Mouse (Mus musculus): ENCODE measurements around the gene Hip1r. TPM values are rescaled to one million over a fixed set of nuclear protein-coding genes. Genes with fewer than 3 reads are reported as not detected.

Hip1r gene
- polyA plus RNA-seq, 1 experiment from 2014 or later = 8.6 TPM

DNA sequence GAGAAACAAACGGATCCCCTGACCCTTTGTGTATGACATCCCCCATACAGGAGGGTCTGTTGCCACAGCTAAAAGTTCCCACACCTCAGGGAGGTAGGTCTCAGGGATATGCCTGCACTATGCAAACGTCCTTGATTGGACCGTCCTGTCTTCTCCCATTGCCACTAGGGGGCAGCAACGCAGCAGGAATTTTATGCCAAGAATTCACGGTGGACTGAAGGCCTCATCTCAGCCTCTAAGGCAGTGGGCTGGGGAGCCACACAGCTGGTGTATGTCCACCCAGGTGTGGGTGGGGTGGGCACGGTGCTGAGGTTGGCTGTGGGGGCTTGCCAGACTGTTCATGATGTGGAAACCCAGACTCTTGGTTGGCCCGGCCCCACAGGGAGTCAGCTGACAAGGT, 27.4 kb downstream of the Hip1r start:
- Histone ChIP-seq H3K27ac (no peak overlapping the region), H3K4me2 (replicated peaks) (no peak overlapping the region), H3K4me1 (peaks cover 9% of the 10 kb centered on the region), H3K9ac (no peak overlapping the region), H3K36me3 (peaks cover 34% of the 10 kb centered on the region), H3K27me3 (no peaks in the 10 kb centered on the region), H3K9me3 (no peaks in the 10 kb centered on the region), H3K4me3 (no peak overlapping the region)
- WGBS = 13% methylated on average over 7 of the region's 7 CpGs
- peak; percentile 77; the same call in 1 of the 2 replicates for ATAC-seq (ENCODE audit: low FRiP score, low read depth)

DNA sequence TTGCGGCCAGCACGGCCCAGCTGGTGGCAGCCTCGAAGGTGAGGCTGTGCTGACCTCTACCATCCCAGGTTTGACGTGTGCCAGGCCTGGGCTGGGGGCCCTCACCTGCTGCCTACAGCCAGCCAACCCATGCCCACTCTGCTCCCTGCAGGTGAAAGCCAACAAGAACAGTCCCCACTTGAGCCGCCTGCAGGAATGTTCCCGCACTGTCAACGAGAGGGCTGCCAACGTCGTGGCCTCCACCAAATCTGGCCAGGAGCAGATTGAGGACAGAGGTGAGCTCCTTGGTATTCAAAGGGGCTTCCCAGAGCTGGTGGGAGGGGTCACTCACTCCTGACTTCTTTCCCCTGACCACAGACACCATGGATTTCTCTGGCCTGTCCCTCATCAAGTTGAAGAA, 27.8 kb downstream of the Hip1r start:
- Histone ChIP-seq H3K9me3 (no peaks in the 10 kb centered on the region), H3K36me3 (peaks cover 38% of the 10 kb centered on the region), H3K27me3 (no peaks in the 10 kb centered on the region), H3K9ac (no peak overlapping the region), H3K4me1 (peaks cover 9% of the 10 kb centered on the region), H3K4me3 (no peak overlapping the region), H3K27ac (no peak overlapping the region), H3K4me2 (replicated peaks) (no peak overlapping the region)
- no peak; the same call in 1 of the 2 replicates for ATAC-seq (ENCODE audit: low FRiP score, low read depth)
- 72% methylated on average over 9 of the region's 9 CpGs for WGBS

DNA sequence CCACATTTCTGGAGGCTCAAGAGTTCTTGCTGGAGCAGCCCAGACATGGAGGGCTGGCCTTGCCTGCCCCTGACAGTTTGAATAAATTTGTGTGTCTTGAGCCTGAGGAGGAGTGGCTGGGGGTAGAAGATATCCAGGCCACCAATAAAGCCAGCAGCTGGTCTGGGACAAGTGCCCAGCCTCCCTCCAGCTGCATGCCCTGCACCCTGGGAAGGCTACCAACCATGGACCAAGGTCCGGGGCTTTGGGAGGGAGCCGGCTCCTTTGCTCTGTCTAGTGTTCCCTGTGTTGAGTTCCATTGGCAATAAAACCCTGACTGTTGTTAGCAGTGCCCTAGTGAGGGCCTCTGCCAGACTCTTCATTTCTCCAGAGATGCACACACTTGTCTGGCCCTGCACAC, 29.4 kb downstream of the Hip1r start:
- H3K9me3 ChIP-seq = no peaks in the 10 kb centered on the region
- no peaks in the 10 kb centered on the region for H3K27me3 ChIP-seq
- WGBS = 59% methylated on average over 2 of the region's 2 CpGs
- H3K27ac ChIP-seq = peak overlapping the region; percentile 52; the same call in 1 of the 2 replicates
- peaks cover 9% of the 10 kb centered on the region for H3K4me1 ChIP-seq
- peaks cover 54% of the 10 kb centered on the region for H3K36me3 ChIP-seq
- no peak overlapping the region for H3K9ac ChIP-seq
- no peak overlapping the region for H3K4me3 ChIP-seq
- no peak overlapping the region for H3K4me2 ChIP-seq (replicated peaks)
- ATAC-seq (ENCODE audit: low FRiP score, low read depth) = no peak

DNA sequence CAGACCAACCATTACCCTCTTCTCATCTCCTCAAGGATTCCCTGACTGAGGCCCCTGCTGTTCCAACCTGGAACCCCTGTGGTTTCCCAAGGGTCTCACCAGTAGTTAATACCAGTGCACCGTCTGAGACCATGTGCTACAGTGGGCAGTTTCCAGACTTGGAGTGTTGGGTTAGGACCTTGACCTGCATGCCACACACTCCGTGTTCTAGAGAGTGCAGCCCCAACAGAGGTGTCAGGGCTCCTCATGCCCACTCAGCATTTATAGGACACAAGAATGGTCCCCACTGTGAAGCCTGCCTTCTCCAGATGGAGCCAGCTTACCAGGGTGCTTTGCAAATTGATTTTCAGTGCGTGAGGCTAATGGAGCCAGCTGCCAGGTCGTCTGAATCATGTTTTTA, 29.9 kb downstream of the Hip1r start:
- Histone ChIP-seq H3K27me3 (no peaks in the 10 kb centered on the region), H3K36me3 (peaks cover 59% of the 10 kb centered on the region), H3K9me3 (no peaks in the 10 kb centered on the region), H3K4me2 (replicated peaks) (no peak overlapping the region), H3K4me3 (no peak overlapping the region), H3K9ac (no peak overlapping the region), H3K27ac (peak overlapping the region; percentile 52; the same call in 1 of the 2 replicates), H3K4me1 (peaks cover 9% of the 10 kb centered on the region)
- ATAC-seq (ENCODE audit: low FRiP score, low read depth) = no peak
- WGBS = 63% methylated on average over 4 of the region's 4 CpGs

DNA sequence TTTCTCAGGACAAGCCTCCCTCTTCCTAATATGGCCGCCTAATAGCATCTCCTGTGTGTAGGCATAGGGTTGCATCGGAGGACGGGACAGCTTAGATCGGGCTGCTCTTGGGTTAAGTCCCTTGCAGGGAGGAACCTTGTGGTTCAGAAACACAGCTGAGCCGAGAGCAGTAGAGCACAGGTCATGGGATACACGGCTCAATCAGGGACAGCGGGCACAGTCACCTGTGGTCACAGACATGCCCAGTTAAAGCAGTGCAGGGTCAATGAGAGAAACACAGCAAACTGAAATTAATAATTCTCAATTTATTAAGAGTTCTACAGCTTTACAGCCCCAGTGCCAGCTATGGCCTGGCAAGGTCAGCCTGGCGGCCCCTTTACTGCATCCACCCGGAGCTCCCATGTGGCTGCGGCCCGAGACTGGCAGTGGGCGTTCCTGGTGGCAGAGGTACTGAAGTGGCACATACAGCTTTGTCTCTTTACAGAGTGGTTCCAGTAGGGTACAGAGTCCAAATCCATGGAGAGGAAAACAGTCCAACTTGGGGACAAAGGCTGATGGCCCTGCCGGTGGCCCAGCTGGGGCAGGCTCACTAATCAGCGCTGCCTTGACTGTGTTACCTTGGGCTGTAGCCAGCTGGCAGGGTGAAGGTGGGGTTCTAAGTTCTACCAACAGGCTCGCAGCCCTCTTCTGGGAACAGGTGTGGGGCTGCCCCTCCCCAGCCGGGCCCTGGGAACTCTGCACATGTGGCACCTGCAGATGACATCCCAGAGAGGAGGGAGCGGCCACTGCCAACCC, 31.1 kb downstream of the Hip1r start:
- WGBS = 88% methylated on average over 17 of the region's 17 CpGs
- peaks cover 9% of the 10 kb centered on the region for H3K4me1 ChIP-seq
- no peak overlapping the region for H3K4me3 ChIP-seq
- no peak overlapping the region for H3K9ac ChIP-seq
- no peak for ATAC-seq (ENCODE audit: low FRiP score, low read depth)
- H3K27me3 ChIP-seq = no peaks in the 10 kb centered on the region
- H3K36me3 ChIP-seq = peaks cover 71% of the 10 kb centered on the region
- no peak overlapping the region for H3K27ac ChIP-seq
- no peaks in the 10 kb centered on the region for H3K9me3 ChIP-seq
- H3K4me2 ChIP-seq (replicated peaks) = no peak overlapping the region

DNA sequence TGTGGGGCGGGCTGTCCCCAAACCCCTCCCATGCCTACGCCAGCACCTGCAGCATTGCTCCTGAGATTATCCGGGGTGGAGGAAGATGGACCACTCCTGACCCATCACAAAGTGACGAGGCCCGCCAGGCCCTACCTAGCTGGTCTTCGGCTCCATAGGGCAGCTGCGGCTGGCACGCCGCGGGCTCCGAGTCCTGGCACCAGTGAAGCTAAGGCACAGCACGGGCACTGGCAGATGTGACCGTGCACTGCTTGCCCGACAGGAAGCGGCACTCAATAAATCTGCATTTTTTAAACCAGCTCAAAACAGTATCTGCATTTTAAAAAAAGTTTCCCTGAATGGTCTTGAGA, 31.7 kb downstream of the Hip1r start:
- Histone ChIP-seq H3K4me2 (replicated peaks) (no peak overlapping the region), H3K9ac (no peak overlapping the region), H3K9me3 (no peaks in the 10 kb centered on the region), H3K27me3 (no peaks in the 10 kb centered on the region), H3K36me3 (peaks cover 72% of the 10 kb centered on the region), H3K4me1 (peaks cover 11% of the 10 kb centered on the region), H3K4me3 (no peak overlapping the region), H3K27ac (no peak overlapping the region)
- 95% methylated on average over 15 of the region's 15 CpGs for WGBS
- no peak for ATAC-seq (ENCODE audit: low FRiP score, low read depth)

DNA sequence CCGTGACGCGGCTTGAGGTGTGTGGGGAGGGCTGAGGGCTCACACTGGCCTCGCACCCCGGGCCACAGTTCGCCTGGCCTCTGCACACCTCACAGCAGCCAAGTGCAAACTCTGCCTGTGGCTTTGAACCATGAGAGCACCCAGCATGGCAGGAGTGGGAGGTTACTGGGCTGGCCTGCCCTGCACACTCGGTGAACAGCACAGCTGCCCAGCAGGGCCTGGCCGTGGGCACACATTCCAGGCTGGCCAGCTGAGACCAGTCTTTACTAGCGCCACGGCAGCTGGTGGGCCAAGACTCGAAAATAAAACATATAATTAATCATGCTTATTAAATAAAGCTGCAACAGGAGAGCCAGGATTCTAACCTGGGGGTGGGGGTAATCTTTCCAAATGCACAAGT, 32.2 kb downstream of the Hip1r start:
- Histone ChIP-seq H3K27ac (no peak overlapping the region), H3K36me3 (peaks cover 71% of the 10 kb centered on the region), H3K9ac (no peak overlapping the region), H3K9me3 (no peaks in the 10 kb centered on the region), H3K4me1 (peaks cover 16% of the 10 kb centered on the region), H3K4me3 (no peak overlapping the region), H3K27me3 (no peaks in the 10 kb centered on the region), H3K4me2 (replicated peaks) (no peak overlapping the region)
- no peak for ATAC-seq (ENCODE audit: low FRiP score, low read depth)
- 79% methylated on average over 11 of the region's 11 CpGs for WGBS

DNA sequence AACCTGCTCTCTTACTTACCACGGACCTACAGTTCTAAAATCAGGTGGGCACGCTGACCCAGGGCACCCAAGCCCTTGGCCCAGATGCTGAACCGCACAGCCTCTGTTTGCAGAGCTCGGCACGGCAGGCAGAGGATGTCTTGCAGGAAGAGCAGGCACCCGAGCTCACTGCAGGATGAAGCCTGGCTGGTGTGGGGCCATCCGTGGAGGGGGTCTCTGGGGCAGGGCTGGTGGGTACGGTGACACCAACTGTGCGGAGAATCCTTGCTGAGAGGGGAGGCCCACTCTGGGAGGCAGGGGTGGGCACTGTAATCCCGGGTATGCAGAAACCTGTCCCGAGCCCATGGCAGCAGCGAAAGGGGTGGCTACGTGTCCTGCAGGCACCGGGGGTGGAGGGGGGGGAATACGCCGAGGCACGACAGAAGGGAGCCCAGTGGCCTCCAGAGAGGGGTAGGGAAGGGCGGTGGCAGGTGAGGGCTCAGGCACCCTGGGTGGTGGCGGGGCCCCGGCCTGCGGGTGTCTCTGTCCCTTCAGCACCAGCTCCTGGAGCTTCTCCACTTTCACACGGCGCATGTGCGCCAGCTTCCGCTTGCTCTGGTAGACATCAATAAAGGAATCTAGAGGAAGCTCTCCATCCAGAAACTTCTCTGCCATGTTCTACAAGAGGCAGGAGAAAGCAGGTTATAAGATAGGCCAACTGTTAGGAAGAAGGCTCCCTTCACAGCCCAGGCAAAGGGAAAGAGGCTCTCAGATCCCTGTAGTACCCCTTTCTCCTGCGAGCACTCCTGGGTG, 32.9 kb downstream of the Hip1r start:
- H3K9ac ChIP-seq = no peak overlapping the region
- H3K27ac ChIP-seq = no peak overlapping the region
- peaks cover 71% of the 10 kb centered on the region for H3K36me3 ChIP-seq
- WGBS = 90% methylated on average over 26 of the region's 26 CpGs
- no peak overlapping the region for H3K4me2 ChIP-seq (replicated peaks)
- H3K27me3 ChIP-seq = no peaks in the 10 kb centered on the region
- no peak overlapping the region for H3K4me3 ChIP-seq
- no peak for ATAC-seq (ENCODE audit: low FRiP score, low read depth)
- H3K9me3 ChIP-seq = no peaks in the 10 kb centered on the region
- H3K4me1 ChIP-seq = peaks cover 23% of the 10 kb centered on the region

DNA sequence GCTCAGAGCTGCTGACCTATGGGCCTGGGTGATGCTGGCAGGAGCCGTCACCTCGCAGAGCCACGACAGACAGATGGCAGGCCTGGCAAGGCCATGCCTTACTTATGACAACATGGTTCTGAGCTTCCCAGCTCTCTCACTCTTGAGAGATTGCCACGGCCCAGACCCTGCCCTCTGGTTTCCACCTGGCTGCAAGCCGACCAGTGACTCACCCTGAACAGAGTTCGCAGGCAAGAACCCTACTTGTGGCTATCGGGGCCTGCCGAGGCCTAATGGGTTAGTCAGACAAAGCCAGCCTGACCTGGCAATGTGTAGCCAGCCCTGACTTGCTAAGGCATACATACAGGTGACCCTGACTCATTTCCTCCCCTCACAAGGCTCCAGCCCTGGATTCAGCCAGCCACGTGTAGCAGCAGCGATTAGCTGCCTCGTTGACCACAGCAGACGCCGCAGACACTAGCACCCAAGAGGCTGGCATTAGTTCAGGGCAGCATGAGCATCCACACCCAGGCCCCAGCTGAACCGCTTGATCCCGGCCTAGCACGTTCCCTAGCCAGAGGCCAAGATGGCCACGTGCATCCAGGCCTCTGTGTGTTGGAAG, 33.6 kb downstream of the Hip1r start:
- Histone ChIP-seq H3K4me1 (peaks cover 30% of the 10 kb centered on the region), H3K9ac (no peak overlapping the region), H3K4me3 (no peak overlapping the region), H3K36me3 (peaks cover 71% of the 10 kb centered on the region), H3K27ac (no peak overlapping the region), H3K9me3 (no peaks in the 10 kb centered on the region), H3K27me3 (no peaks in the 10 kb centered on the region), H3K4me2 (replicated peaks) (no peak overlapping the region)
- 92% methylated on average over 17 of the region's 17 CpGs for WGBS
- ATAC-seq (ENCODE audit: low FRiP score, low read depth) = no peak

DNA sequence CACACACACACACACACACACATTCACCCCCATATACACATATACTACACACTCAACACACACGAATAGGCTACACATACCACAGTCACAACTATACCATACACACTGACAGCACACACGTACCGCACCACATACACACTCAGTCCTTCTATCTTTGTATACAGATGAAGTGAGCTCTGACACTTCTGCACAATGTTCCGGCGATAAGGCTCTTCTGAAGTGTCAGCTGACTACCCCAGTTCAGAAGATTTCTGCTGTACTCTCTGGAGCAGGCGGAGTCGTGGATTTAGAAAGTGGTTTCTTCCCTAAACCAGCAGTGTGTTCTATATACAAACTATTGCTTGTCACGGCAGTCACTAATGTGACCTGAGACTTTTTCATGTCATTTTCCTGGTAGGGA, 36.6 kb downstream of the Hip1r start:
- H3K4me2 ChIP-seq (replicated peaks) = no peak overlapping the region
- H3K9me3 ChIP-seq = no peaks in the 10 kb centered on the region
- H3K4me3 ChIP-seq = no peak overlapping the region
- H3K27ac ChIP-seq = no peak overlapping the region
- whole genome bisulfite sequencing = 95% methylated on average over 8 of the region's 8 CpGs
- peaks cover 54% of the 10 kb centered on the region for H3K36me3 ChIP-seq
- peaks cover 51% of the 10 kb centered on the region for H3K4me1 ChIP-seq
- ATAC-seq (ENCODE audit: low FRiP score, low read depth) = no peak
- H3K27me3 ChIP-seq = no peaks in the 10 kb centered on the region
- H3K9ac ChIP-seq = no peak overlapping the region

DNA sequence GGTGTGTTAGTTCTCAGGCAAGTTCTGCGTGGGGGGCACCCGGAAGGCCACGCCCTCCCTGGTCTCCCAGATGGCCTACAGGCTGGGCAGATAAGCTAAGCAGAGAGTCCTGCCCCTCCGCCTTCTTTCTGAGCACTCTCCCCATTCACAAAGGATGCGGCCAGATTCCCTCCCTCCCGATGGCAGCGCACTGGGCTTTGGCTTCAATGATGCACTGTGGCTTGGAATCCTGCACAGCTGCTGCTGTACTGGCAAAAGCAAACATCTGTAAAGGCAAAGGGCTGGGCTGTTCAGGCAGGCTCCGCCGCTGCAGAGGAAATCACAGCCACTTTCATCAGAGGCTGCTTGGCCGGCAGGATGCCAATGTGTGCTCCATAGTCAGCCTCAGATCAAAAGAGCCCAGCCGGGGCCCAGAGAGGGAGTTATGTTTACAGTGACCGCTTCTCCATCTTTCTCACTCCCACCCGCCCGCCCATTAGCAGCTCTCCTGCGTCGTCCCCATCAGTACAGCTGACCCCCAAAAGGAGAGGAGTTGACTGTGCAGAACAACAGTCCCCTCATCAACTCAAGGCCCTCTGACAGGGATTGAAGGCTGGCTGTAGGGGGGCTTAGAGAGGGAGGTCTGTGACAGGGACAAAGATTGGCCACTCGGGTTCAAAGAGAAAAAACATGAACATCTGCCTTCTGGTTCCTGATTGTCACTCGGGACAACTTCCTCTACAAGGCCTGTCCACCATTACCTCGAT, 37.7 kb downstream of the Hip1r start:
- Histone ChIP-seq H3K9me3 (no peaks in the 10 kb centered on the region), H3K9ac (peak overlapping the region; percentile 53), H3K4me1 (peaks cover 59% of the 10 kb centered on the region), H3K4me2 (replicated peaks) (peak overlapping the region; percentile 52), H3K4me3 (peak overlapping the region; percentile 7; the same call in 1 of the 2 replicates), H3K27ac (peak overlapping the region; percentile 82), H3K27me3 (no peaks in the 10 kb centered on the region), H3K36me3 (peaks cover 43% of the 10 kb centered on the region)
- peak; percentile 68 for ATAC-seq (ENCODE audit: low FRiP score, low read depth)
- WGBS = 10% methylated on average over 19 of the region's 19 CpGs

DNA sequence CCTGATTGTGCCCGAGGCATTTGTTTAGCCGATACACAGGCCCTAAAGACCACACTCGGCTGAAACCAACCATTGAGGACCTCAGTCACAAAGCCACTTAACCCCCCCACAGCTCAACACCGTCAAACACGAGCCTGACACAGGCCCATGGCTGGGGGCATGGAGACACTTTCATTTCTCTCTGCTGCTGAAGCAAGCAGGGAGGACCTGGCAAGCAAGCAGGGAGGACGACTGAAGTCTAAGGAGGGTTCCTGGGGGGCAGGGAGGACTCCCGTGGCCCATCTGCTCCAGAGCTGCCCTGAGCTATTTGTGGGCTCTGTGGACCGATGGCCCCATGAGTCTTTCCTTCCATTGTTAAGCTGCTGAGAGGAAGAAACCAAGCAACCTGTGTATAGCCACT, 38.5 kb downstream of the Hip1r start:
- no peak for ATAC-seq (ENCODE audit: low FRiP score, low read depth)
- H3K9ac ChIP-seq = peak overlapping the region; percentile 52
- 26% methylated on average over 8 of the region's 8 CpGs for WGBS

More for the DNA sequence above, 38.5 kb downstream of the Hip1r start:
- Histone ChIP-seq H3K27me3 (no peaks in the 10 kb centered on the region), H3K4me1 (peaks cover 65% of the 10 kb centered on the region), H3K4me2 (replicated peaks) (peak overlapping the region; percentile 52), H3K27ac (peak overlapping the region; percentile 82), H3K36me3 (peaks cover 35% of the 10 kb centered on the region), H3K4me3 (no peak overlapping the region), H3K9me3 (no peaks in the 10 kb centered on the region)

All from limb, embryonic 13.5 days (tissue).